Mouse (Mus musculus): ENCODE measurements around the gene Ost4. TPM values are rescaled to one million over a fixed set of nuclear protein-coding genes. Genes with fewer than 3 reads are reported as not detected.

The Ost4 gene
- polyA plus RNA-seq (2015; fragmentation: Nextera tagmentation; extraction: Ambion mirVana), result 446 TPM in 2 replicates

GRCm38 (mm10) chr5:30907413-30908059, at the start of gene Ost4:
Ost4 (minus strand) TSS chr5:30907788.
- H3K9ac ChIP-seq (ENCODE audit: low read length), result peak within 1 kb of the TSS; percentile 83
- peaks cover 48% of the 10 kb centered on the region for H3K4me1 ChIP-seq (replicated peaks; ENCODE audit: control insufficient read depth, insufficient read depth, low read length)
- H3K9me3 ChIP-seq (ENCODE audit: control insufficient read depth, low read length), result no peaks in the 10 kb centered on the region
- peak; percentile 94 for ATAC-seq (ENCODE audit: low read depth)
- peak within 1 kb of the TSS; percentile 73 for H3K4me3 ChIP-seq (ENCODE audit: low read length)
- no peaks in the 10 kb centered on the region for H3K27me3 ChIP-seq (ENCODE audit: control insufficient read depth, insufficient read depth, low read depth, low read length)
- under 1% methylated on average over 58 of the region's 58 CpGs for WGBS
- peaks cover 19% of the 10 kb centered on the region; the same call in 1 of the 2 replicates for H3K36me3 ChIP-seq (ENCODE audit: control insufficient read depth, insufficient read depth, low read length)
- H3K27ac ChIP-seq (ENCODE audit: low read length), result peak within 1 kb of the TSS; percentile 98
- peak within 1 kb of the TSS; percentile 97 for H3K4me2 ChIP-seq (ENCODE audit: low read depth, low read length)

- Histone ChIP-seq H3K9me3 (ENCODE audit: control insufficient read depth, low read length) (no peaks in the 10 kb centered on the region), H3K4me2 (ENCODE audit: low read depth, low read length) (no peak overlapping the region), H3K4me3 (ENCODE audit: low read length) (no peak overlapping the region), H3K36me3 (ENCODE audit: control insufficient read depth, insufficient read depth, low read length) (peaks cover 39% of the 10 kb centered on the region), H3K27me3 (ENCODE audit: control insufficient read depth, insufficient read depth, low read depth, low read length) (no peaks in the 10 kb centered on the region), H3K9ac (ENCODE audit: low read length) (no peak overlapping the region), H3K27ac (ENCODE audit: low read length) (no peak overlapping the region), H3K4me1 (replicated peaks; ENCODE audit: control insufficient read depth, insufficient read depth, low read length) (peaks cover 18% of the 10 kb centered on the region)
- WGBS, result 93% methylated on average over 6 of the region's 6 CpGs
- no peak for ATAC-seq (ENCODE audit: low read depth)
Observed at GRCm38 (mm10) chr5:30955751-30956150, 48.2 kb upstream of the Ost4 start.

- WGBS, result 92% methylated on average over 9 of the region's 9 CpGs
- Histone ChIP-seq H3K4me2 (ENCODE audit: low read depth, low read length) (no peak overlapping the region), H3K27me3 (ENCODE audit: control insufficient read depth, insufficient read depth, low read depth, low read length) (no peaks in the 10 kb centered on the region), H3K9me3 (ENCODE audit: control insufficient read depth, low read length) (no peaks in the 10 kb centered on the region), H3K4me1 (replicated peaks; ENCODE audit: control insufficient read depth, insufficient read depth, low read length) (peaks cover 24% of the 10 kb centered on the region), H3K27ac (ENCODE audit: low read length) (no peak overlapping the region), H3K9ac (ENCODE audit: low read length) (no peak overlapping the region), H3K4me3 (ENCODE audit: low read length) (no peak overlapping the region), H3K36me3 (ENCODE audit: control insufficient read depth, insufficient read depth, low read length) (peaks cover 39% of the 10 kb centered on the region)
- ATAC-seq (ENCODE audit: low read depth), result no peak
Observed at GRCm38 (mm10) chr5:30954556-30954955, 47.0 kb upstream of the Ost4 start.

GRCm38 (mm10) chr5:30954065-30954464, 46.5 kb upstream of the Ost4 start:
- no peak for ATAC-seq (ENCODE audit: low read depth)
- H3K4me3 ChIP-seq (ENCODE audit: low read length), result no peak overlapping the region
- WGBS, result 88% methylated on average over 6 of the region's 6 CpGs
- peaks cover 26% of the 10 kb centered on the region for H3K4me1 ChIP-seq (replicated peaks; ENCODE audit: control insufficient read depth, insufficient read depth, low read length)
- H3K27ac ChIP-seq (ENCODE audit: low read length), result no peak overlapping the region
- H3K27me3 ChIP-seq (ENCODE audit: control insufficient read depth, insufficient read depth, low read depth, low read length), result no peaks in the 10 kb centered on the region
- H3K9ac ChIP-seq (ENCODE audit: low read length), result no peak overlapping the region
- peaks cover 39% of the 10 kb centered on the region for H3K36me3 ChIP-seq (ENCODE audit: control insufficient read depth, insufficient read depth, low read length)
- no peaks in the 10 kb centered on the region for H3K9me3 ChIP-seq (ENCODE audit: control insufficient read depth, low read length)
- no peak overlapping the region for H3K4me2 ChIP-seq (ENCODE audit: low read depth, low read length)

GRCm38 (mm10) chr5:30952551-30952950, 45.0 kb upstream of the Ost4 start:
- H3K27ac ChIP-seq (ENCODE audit: low read length), result no peak overlapping the region
- H3K27me3 ChIP-seq (ENCODE audit: control insufficient read depth, insufficient read depth, low read depth, low read length), result no peaks in the 10 kb centered on the region
- no peak overlapping the region for H3K4me3 ChIP-seq (ENCODE audit: low read length)
- peaks cover 15% of the 10 kb centered on the region for H3K4me1 ChIP-seq (replicated peaks; ENCODE audit: control insufficient read depth, insufficient read depth, low read length)
- WGBS, result 74% methylated on average over 5 of the region's 5 CpGs
- H3K36me3 ChIP-seq (ENCODE audit: control insufficient read depth, insufficient read depth, low read length), result peaks cover 32% of the 10 kb centered on the region
- no peak overlapping the region for H3K4me2 ChIP-seq (ENCODE audit: low read depth, low read length)
- H3K9ac ChIP-seq (ENCODE audit: low read length), result no peak overlapping the region
- no peaks in the 10 kb centered on the region for H3K9me3 ChIP-seq (ENCODE audit: control insufficient read depth, low read length)
- ATAC-seq (ENCODE audit: low read depth), result no peak

- H3K4me1 ChIP-seq (replicated peaks; ENCODE audit: control insufficient read depth, insufficient read depth, low read length), result peaks cover 15% of the 10 kb centered on the region
- H3K9me3 ChIP-seq (ENCODE audit: control insufficient read depth, low read length), result no peaks in the 10 kb centered on the region
- WGBS, result 83% methylated on average over 6 of the region's 6 CpGs
- no peak overlapping the region for H3K4me2 ChIP-seq (ENCODE audit: low read depth, low read length)
- no peak overlapping the region for H3K4me3 ChIP-seq (ENCODE audit: low read length)
- no peak overlapping the region for H3K9ac ChIP-seq (ENCODE audit: low read length)
- H3K27me3 ChIP-seq (ENCODE audit: control insufficient read depth, insufficient read depth, low read depth, low read length), result no peaks in the 10 kb centered on the region
- no peak overlapping the region for H3K27ac ChIP-seq (ENCODE audit: low read length)
- peaks cover 29% of the 10 kb centered on the region for H3K36me3 ChIP-seq (ENCODE audit: control insufficient read depth, insufficient read depth, low read length)
- no peak for ATAC-seq (ENCODE audit: low read depth)
Observed at GRCm38 (mm10) chr5:30951706-30952105, 44.1 kb upstream of the Ost4 start.

- Histone ChIP-seq H3K36me3 (ENCODE audit: control insufficient read depth, insufficient read depth, low read length) (peaks cover 28% of the 10 kb centered on the region), H3K27ac (ENCODE audit: low read length) (no peak overlapping the region), H3K4me3 (ENCODE audit: low read length) (no peak overlapping the region), H3K9me3 (ENCODE audit: control insufficient read depth, low read length) (no peaks in the 10 kb centered on the region), H3K4me2 (ENCODE audit: low read depth, low read length) (no peak overlapping the region), H3K4me1 (replicated peaks; ENCODE audit: control insufficient read depth, insufficient read depth, low read length) (peaks cover 15% of the 10 kb centered on the region), H3K27me3 (ENCODE audit: control insufficient read depth, insufficient read depth, low read depth, low read length) (no peaks in the 10 kb centered on the region), H3K9ac (ENCODE audit: low read length) (no peak overlapping the region)
- ATAC-seq (ENCODE audit: low read depth), result no peak
- WGBS, result 75% methylated on average over 2 of the region's 2 CpGs
Observed at GRCm38 (mm10) chr5:30950922-30951321, 43.3 kb upstream of the Ost4 start.

GRCm38 (mm10) chr5:30950451-30950850, 42.9 kb upstream of the Ost4 start:
- Histone ChIP-seq H3K27me3 (ENCODE audit: control insufficient read depth, insufficient read depth, low read depth, low read length) (no peaks in the 10 kb centered on the region), H3K9me3 (ENCODE audit: control insufficient read depth, low read length) (no peaks in the 10 kb centered on the region), H3K4me1 (replicated peaks; ENCODE audit: control insufficient read depth, insufficient read depth, low read length) (peaks cover 15% of the 10 kb centered on the region), H3K9ac (ENCODE audit: low read length) (peak overlapping the region; percentile 74), H3K4me3 (ENCODE audit: low read length) (peak overlapping the region; percentile 78), H3K36me3 (ENCODE audit: control insufficient read depth, insufficient read depth, low read length) (peaks cover 24% of the 10 kb centered on the region), H3K27ac (ENCODE audit: low read length) (peak overlapping the region; percentile 64), H3K4me2 (ENCODE audit: low read depth, low read length) (peak overlapping the region; percentile 94)
- peak; percentile 0; the same call in 1 of the 2 replicates for ATAC-seq (ENCODE audit: low read depth)
- 63% methylated on average over 4 of the region's 4 CpGs for WGBS

- Histone ChIP-seq H3K27me3 (ENCODE audit: control insufficient read depth, insufficient read depth, low read depth, low read length) (no peaks in the 10 kb centered on the region; the same call in 1 of the 2 replicates), H3K4me3 (ENCODE audit: low read length) (peak overlapping the region; percentile 78), H3K36me3 (ENCODE audit: control insufficient read depth, insufficient read depth, low read length) (peaks cover 20% of the 10 kb centered on the region), H3K27ac (ENCODE audit: low read length) (peak overlapping the region; percentile 64), H3K9me3 (ENCODE audit: control insufficient read depth, low read length) (no peaks in the 10 kb centered on the region), H3K4me1 (replicated peaks; ENCODE audit: control insufficient read depth, insufficient read depth, low read length) (peaks cover 15% of the 10 kb centered on the region), H3K4me2 (ENCODE audit: low read depth, low read length) (peak overlapping the region; percentile 94), H3K9ac (ENCODE audit: low read length) (peak overlapping the region; percentile 74)
- ATAC-seq (ENCODE audit: low read depth), result peak; percentile 94
- under 1% methylated on average over 31 of the region's 31 CpGs for WGBS
Observed at GRCm38 (mm10) chr5:30949654-30950326, 42.2 kb upstream of the Ost4 start.

Measured in lung, embryonic 16.5 days (tissue).